ENCODE assay signal across 15 mouse cellular contexts in the genomic region with DNA sequence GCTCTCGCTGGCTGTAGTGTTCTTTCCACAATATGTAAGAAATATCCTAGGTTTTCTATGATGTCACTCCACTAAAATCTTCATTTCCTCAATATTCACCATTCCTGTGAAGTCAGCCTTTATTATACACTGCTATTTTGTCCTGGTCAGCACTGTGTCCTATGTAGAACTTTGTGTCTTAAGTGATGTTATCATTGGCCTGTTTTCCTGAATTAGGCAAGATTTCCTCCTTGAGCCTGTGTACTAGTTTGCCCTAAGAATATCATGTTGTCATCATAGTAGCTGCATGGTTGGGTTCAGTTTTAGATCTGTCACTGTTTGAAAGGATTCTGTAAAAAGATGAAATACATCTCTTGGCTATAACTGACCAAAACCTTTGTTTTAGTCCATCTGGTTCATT.
"Had no signal": no experiment of that assay in that cellular context is flagged by ENCODE, and none has a peak within 500 bp of the region (broad histone marks: within the 10 kb centered on the region; RNA-seq: fewer than 3 reads in every experiment).

No protein-coding gene starts in this region.

- H3K9ac ChIP-seq: limb, embryonic 13.5 days; liver, embryonic 13.5 days had no signal

- H3K27ac ChIP-seq: kidney, postnatal 0 days; layer of hippocampus, adult 2 months; limb, embryonic 10.5 days; limb, embryonic 13.5 days; liver, embryonic 13.5 days; stomach, postnatal 0 days had no signal

- H3K4me1 ChIP-seq: limb, embryonic 10.5 days; limb, embryonic 13.5 days; liver, embryonic 13.5 days had no signal

- DNase-seq: kidney, adult 9 months; kidney, postnatal 25 days; layer of hippocampus, adult 9-11 months; liver, embryonic 13.5 days; lung, adult 2 months; lung, postnatal 14 days; lung, postnatal 4 days; midbrain, embryonic 14.5 days; thymus, postnatal 36 days had no signal

- H3K9me3 ChIP-seq: limb, embryonic 10.5 days; limb, embryonic 13.5 days; liver, embryonic 13.5 days had no signal

- H3K4me2 ChIP-seq: limb, embryonic 13.5 days; liver, embryonic 13.5 days; midbrain, embryonic 11.5 days had no signal

- H3K36me3 ChIP-seq: limb, embryonic 10.5 days; limb, embryonic 13.5 days; liver, embryonic 13.5 days had no signal

- H3K27me3 ChIP-seq: limb, embryonic 13.5 days; liver, embryonic 13.5 days had no signal

- H3K4me3 ChIP-seq: layer of hippocampus, adult 2 months; limb, embryonic 10.5 days; limb, embryonic 13.5 days; liver, embryonic 13.5 days had no signal
